ENCODE assay signal across 8 mouse cellular contexts in genomic region chr7:121391984-121392739, GRCm38 (mm10). TPM values are rescaled to one million over a fixed set of nuclear protein-coding genes. Genes with fewer than 3 reads are reported as not detected.
DNase-seq lines count a peak whose midpoint lies in the region; ATAC-seq and TF ChIP-seq lines count a peak whose summit lies in the region.

No protein-coding gene starts in this region.

- H3K4me2 ChIP-seq in kidney, embryonic 16.5 days (replicated peaks; ENCODE audit: low read depth, low read length) = peak overlapping the region; percentile 46
- H3K4me2 ChIP-seq in limb, embryonic 12.5 days = peak overlapping the region; percentile 56

- DNase-seq in kidney, adult 2 months = no peak
- peak; percentile 58 for DNase-seq in brain, embryonic 14.5 days (ENCODE audit: low read depth)
- DNase-seq in frontal cortex, postnatal 36 days (ENCODE audit: low spot score in 2 of 2) = peak; percentile 70 to 73
- peak; percentile 62 to 71 for DNase-seq in right cerebral cortex, adult 2 months (ENCODE audit: low spot score in 2 of 2)
- DNase-seq in thymus, adult 18-20 months = no peak
- no peak for DNase-seq in kidney, postnatal 25 days

- H3K4me1 ChIP-seq in kidney, embryonic 16.5 days (ENCODE audit: insufficient read depth, low read length) = no peaks in the 10 kb centered on the region
- no peaks in the 10 kb centered on the region for H3K4me1 ChIP-seq in kidney, adult 2 months (ENCODE audit: control insufficient read depth, insufficient read depth, low read length)
- peaks cover 16% of the 10 kb centered on the region for H3K4me1 ChIP-seq in limb, embryonic 12.5 days (replicated peaks)

- WGBS in kidney, embryonic 16.5 days = under 1% methylated on average over 72 of the region's 72 CpGs
- 3% methylated on average over 72 of the region's 72 CpGs for WGBS in kidney, adult 2 months
- WGBS in limb, embryonic 12.5 days = 2% methylated on average over 72 of the region's 72 CpGs

- TF ChIP-seq CTCF in kidney, adult 2 months (conservative IDR thresholded peaks at IDR 0.05; ENCODE audit: insufficient read depth, insufficient read length, low read depth, low read length) = no peak
- 0 out of 2 replicates have a peak, but pooled peaks have one; percentile 20 for TF ChIP-seq CTCF in brain, embryonic 14.5 days (IDR thresholded peaks at IDR 0.05; ENCODE audit: borderline replicate concordance, extremely low read depth, insufficient read depth, insufficient read length)

- H3K27ac ChIP-seq in kidney, embryonic 16.5 days (ENCODE audit: low read length) = no peak overlapping the region
- H3K27ac ChIP-seq in kidney, adult 2 months (ENCODE audit: insufficient read depth, low read depth, low read length) = no peak overlapping the region
- H3K27ac ChIP-seq in limb, embryonic 12.5 days = no peak overlapping the region

- TF ChIP-seq POLR2A in kidney, adult 2 months (IDR thresholded peaks at IDR 0.05; ENCODE audit: low read depth, low read length) = no peak
- TF ChIP-seq POLR2A in brain, embryonic 14.5 days (IDR thresholded peaks at IDR 0.05; ENCODE audit: borderline replicate concordance, extremely low read depth, insufficient read depth, insufficient read length, poor library complexity, severe bottlenecking) = no peak

- H3K36me3 ChIP-seq in kidney, embryonic 16.5 days (ENCODE audit: insufficient read depth, low read length) = no peaks in the 10 kb centered on the region
- H3K36me3 ChIP-seq in kidney, adult 2 months (ENCODE audit: control insufficient read depth, insufficient read depth, low read length) = no peaks in the 10 kb centered on the region
- no peaks in the 10 kb centered on the region for H3K36me3 ChIP-seq in limb, embryonic 12.5 days

- H3K9me3 ChIP-seq in kidney, embryonic 16.5 days (ENCODE audit: low read length) = no peaks in the 10 kb centered on the region
- H3K9me3 ChIP-seq in limb, embryonic 12.5 days = no peaks in the 10 kb centered on the region

- ATAC-seq in kidney, embryonic 16.5 days (ENCODE audit: low FRiP score, low TSS enrichment) = peak; percentile 40
- 0 out of 2 replicates have a peak, but pooled peaks have one; percentile 52 for ATAC-seq in limb, embryonic 12.5 days (ENCODE audit: insufficient number of reproducible peaks, insufficient read depth, low FRiP score, low TSS enrichment, low read depth)

- H3K9ac ChIP-seq in kidney, embryonic 16.5 days (replicated peaks; ENCODE audit: low read length) = no peak overlapping the region
- H3K9ac ChIP-seq in limb, embryonic 12.5 days (replicated peaks) = no peak overlapping the region

- peaks cover 43% of the 10 kb centered on the region for H3K27me3 ChIP-seq in kidney, embryonic 16.5 days (ENCODE audit: insufficient read depth, low read length)
- H3K27me3 ChIP-seq in kidney, adult 2 months (replicated peaks; ENCODE audit: control insufficient read depth, insufficient read depth, low read length) = no peaks in the 10 kb centered on the region; the same call in 1 of the 2 replicates
- H3K27me3 ChIP-seq in limb, embryonic 12.5 days = peaks cover 71% of the 10 kb centered on the region

- peak overlapping the region; percentile 29 for H3K4me3 ChIP-seq in kidney, embryonic 16.5 days (ENCODE audit: low read length)
- no peak overlapping the region for H3K4me3 ChIP-seq in kidney, adult 2 months (ENCODE audit: insufficient read depth, low read depth, low read length)
- H3K4me3 ChIP-seq in limb, embryonic 12.5 days (replicated peaks) = peak overlapping the region; percentile 34

RNA-seq across cellular contexts. Expression of gene Hs3st2, which starts 0.5 kb away (rescaled TPM):
- 1.4 and 1.6 TPM in 2 replicates for polyA plus RNA-seq in kidney, embryonic 16.5 days (2015; fragmentation: Nextera tagmentation; extraction: Ambion mirVana)
- 0.03 TPM in 1 of 2 replicates, not detected in the other for polyA plus RNA-seq in kidney, adult 2 months (2012; rRNA removed)
- 6.8 and 8.8 TPM in 2 replicates for polyA plus RNA-seq in brain, embryonic 14.5 days (2012; rRNA removed)
- polyA plus RNA-seq in limb, embryonic 12.5 days (2016; fragmentation: Nextera tagmentation; extraction: Ambion mirVana) = 0.45 and 0.80 TPM in 2 replicates

Comparison
In these comparisons a context has a peak if more than half of its experiments do, and no peak if none do; other contexts are left out.
1. DNase-seq: peak in brain, embryonic 14.5 days (single experiment), frontal cortex, postnatal 36 days (2 of 2) and right cerebral cortex, adult 2 months (2 of 2); none in kidney, adult 2 months (single experiment), thymus, adult 18-20 months (0 of 2) and kidney, postnatal 25 days (0 of 2).